Mouse (Mus musculus) heart, postnatal 36 days (tissue): ENCODE measurements around the gene Vmn2r6. TPM values are rescaled to one million over a fixed set of nuclear protein-coding genes. Genes with fewer than 3 reads are reported as not detected.
"Not testable (repeated sequence)": the region's sequence is repeated elsewhere in the genome, so short reads cannot be mapped to it uniquely, and the experiment has no call there.

Source experiments
- DNase-seq, 2 experiments: peaks; one replicate each; pipeline ENCODE4 v3.0.0; 2021 to 2022
- intact Hi-C: fragments of 180-260 bp; cut with DNase I; formaldehyde crosslinking; loops from one replicate; pipeline ENCODE4 v1.15.1; 2025
- total RNA-seq, 2 experiments: library from RNA; stranded (reverse); gene quantifications; 2 replicates each; pipeline ENCODE4 v1.2.3; 2021

Vmn2r6 gene
- total RNA-seq = not detected

DNA sequence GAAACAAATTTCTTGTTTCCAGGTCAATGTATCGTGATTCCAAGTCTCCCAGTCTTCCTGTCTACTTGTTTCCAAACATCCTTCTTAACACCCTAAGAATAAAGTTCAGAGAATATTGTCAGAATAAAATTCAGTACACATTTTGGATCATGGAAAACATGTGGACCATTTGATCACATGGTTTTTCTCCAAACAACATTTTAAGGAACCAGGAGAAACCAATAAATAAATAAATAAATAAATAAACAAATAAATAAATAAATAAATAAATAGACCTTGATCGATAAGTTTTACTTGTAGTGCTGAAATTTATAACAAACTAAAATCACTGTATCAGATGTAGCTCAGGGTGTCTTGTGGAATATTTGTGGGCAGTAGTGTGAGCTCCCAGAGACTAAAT lies at the start of gene Vmn2r6:
Vmn2r6 (minus strand) TSS at position 101 of the 400 bp plus-strand sequence.
- intact Hi-C loops = loop anchor here (10.0 kb wide), 1 partner anchor 141 kb away; no protein-coding TSS in a partner anchor

GRCm38 (mm10) chr3:64587618-64588017 lies 22.0 kb upstream of the Vmn2r6 start:
- intact Hi-C loops = no loop called here
- no peak for DNase-seq

More for the DNA sequence above, at the start of gene Vmn2r6:
- not testable (repeated sequence) for DNase-seq

DNA sequence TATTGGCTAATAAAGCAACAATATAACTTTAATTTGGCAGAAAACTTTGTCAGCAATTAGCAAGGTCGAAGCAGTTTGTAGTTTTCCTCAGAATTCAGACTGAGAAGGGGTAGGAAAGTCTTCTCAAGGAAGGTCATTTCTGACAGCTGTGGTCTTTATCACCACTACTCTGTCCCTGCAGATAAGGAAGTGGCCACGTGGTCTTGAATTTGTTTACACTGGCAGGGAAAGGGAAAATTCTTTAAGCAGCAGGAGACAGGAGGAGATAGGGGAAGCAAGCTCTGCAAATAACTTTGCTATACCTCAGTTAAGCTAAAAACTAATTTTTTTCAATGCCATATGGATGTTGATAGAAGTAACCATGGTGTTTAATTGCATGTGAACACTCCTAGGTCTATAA lies 3.2 kb upstream of the Vmn2r6 start:
- not testable (repeated sequence) for DNase-seq
- intact Hi-C loops = loop anchor here (10.0 kb wide), 1 partner anchor 144 kb away; no protein-coding TSS in a partner anchor

DNA sequence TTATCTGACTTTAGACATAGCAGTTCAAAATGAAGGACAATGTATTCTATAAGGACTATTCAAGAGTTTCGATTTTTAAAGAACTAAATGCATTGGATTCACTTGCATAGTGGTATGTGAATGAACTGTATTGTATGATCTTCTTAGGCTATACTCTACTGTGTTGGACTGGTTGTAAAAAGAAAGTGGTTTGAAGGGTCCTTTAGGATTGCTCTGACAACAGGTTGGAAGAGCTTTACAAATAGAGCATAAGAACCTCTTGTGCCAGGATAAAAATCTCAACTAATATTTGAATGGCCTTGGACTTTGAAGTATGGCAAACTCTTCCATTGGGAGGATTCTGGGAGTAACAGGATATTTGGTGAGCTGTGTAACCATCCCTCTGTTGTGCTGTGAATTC lies 42.0 kb downstream of the Vmn2r6 start:
- DNase-seq, intact Hi-C loops: not testable (repeated sequence)

DNA sequence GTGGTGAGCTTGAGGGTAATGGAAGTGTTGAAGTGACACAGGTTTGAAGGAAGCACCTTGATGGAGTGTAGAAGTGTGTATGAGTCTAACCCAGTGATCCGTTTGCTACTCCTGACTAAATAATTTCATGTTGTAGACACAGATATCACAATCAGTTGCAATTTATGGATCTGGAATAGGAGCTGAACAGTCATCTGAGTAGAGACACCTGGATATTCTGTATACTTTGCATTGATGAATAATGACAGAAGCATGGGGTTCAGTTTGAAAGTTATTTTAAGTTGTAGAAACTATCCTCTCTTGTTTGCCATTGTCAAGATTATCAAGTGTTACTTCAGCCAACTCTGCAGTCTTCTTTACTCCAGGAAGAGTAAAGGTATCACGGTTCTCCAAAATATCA lies 55.9 kb downstream of the Vmn2r6 start, which contains the start of gene Vmn2r5:
Vmn2r5 (minus strand) TSS at position 101 of the 400 bp plus-strand sequence.
- intact Hi-C loops, DNase-seq: not testable (repeated sequence)

Other genes with a start within 250 kb of the Vmn2r6 start
- gene Vmn2r4, start 150.5 kb downstream of the Vmn2r6 start, total RNA-seq = not detected
- gene Vmn2r5, start 56.0 kb downstream of the Vmn2r6 start, total RNA-seq = not detected